Mouse (Mus musculus) spleen, adult 2 months (tissue): Measurements from ENCODE around the gene Adgra3.

Experiments used
- CTCF ChIP-seq: fragments of 200-500 bp; IDR thresholded peaks from 2 replicates; pipeline ENCODE4 v1.5.1; 2011; ENCODE audit warnings: mild to moderate bottlenecking, inconsistent platforms; ENCODE audit not compliant: insufficient read depth, insufficient read length, insufficient replicate concordance; ENCODE audit errors: extremely low read depth
- POLR2A ChIP-seq: fragments of 200-500 bp; IDR thresholded peaks from 2 replicates; pipeline ENCODE4 v1.6.1; 2011; ENCODE audit warnings: low read depth, low read length, inconsistent platforms

GRCm38 (mm10) chr5:50002269-50002668 lies 56.5 kb downstream of the Adgra3 start:
- no peak for TF ChIP-seq CTCF
- no peak for TF ChIP-seq POLR2A
